Mouse (Mus musculus) thymus, adult 2 months (tissue): ENCODE measurements at regions not wholly inside any gene's neighbourhood (a gene's known extent, or its start where the extent isn't known, plus 50 kb on each side); places are given as distances from the start of the nearest gene placed in this dataset.

Source experiments
- CTCF ChIP-seq: fragments of 200-500 bp; IDR thresholded peaks from 2 replicates; pipeline ENCODE4 v1.5.1; 2012; ENCODE audit warnings: mild to moderate bottlenecking, control low read depth, low read length, moderate library complexity, borderline replicate concordance; ENCODE audit not compliant: control insufficient read depth, poor library complexity, insufficient read depth; ENCODE audit errors: extremely low read depth
- POLR2A ChIP-seq: fragments of 200-500 bp; IDR thresholded peaks from 2 replicates; pipeline ENCODE4 v1.6.1; 2012; ENCODE audit warnings: mild to moderate bottlenecking, low read length, control low read depth, moderate library complexity; ENCODE audit not compliant: control insufficient read depth, poor library complexity, insufficient read depth; ENCODE audit errors: extremely low read depth

- no peak for TF ChIP-seq CTCF
- no peak for TF ChIP-seq POLR2A
These were observed 399.8 kb upstream of the Jag1 start for GRCm38 (mm10) chr2:137516271-137516670.
